Mouse (Mus musculus): ENCODE data around the gene Lcn11.

- TF ChIP-seq CTCF (conservative IDR thresholded peaks at IDR 0.05; ENCODE audit: low read length) (no peak), NANOG (IDR thresholded peaks at IDR 0.05; ENCODE audit: borderline replicate concordance, low read length) (no peak), POU5F1 (IDR thresholded peaks at IDR 0.05; ENCODE audit: borderline replicate concordance, low read length) (no peak)
Observed at GRCm38 (mm10) chr2:25758064-25758625, 18.7 kb upstream of the Lcn11 start.
